Mouse (Mus musculus) heart, adult 2 months (tissue): ENCODE results near the gene Neb.

ENCODE experiments used
- CTCF ChIP-seq: fragments of 200-600 bp; IDR thresholded peaks from 2 replicates; pipeline ENCODE4 v1.8.1; 2022; ENCODE audit warnings: antibody characterized with exemption, mild to moderate bottlenecking, moderate library complexity
- EP300 ChIP-seq: fragments of 200-500 bp; IDR thresholded peaks from 2 replicates; pipeline ENCODE4 v1.6.1; 2011; ENCODE audit warnings: low read depth, low read length, control low read depth; ENCODE audit not compliant: insufficient read depth
- POLR2A ChIP-seq: fragments of 200-500 bp; IDR thresholded peaks from 2 replicates; pipeline ENCODE4 v1.6.1; 2011; ENCODE audit warnings: mild to moderate bottlenecking, low read depth, low read length, control low read depth; ENCODE audit not compliant: insufficient read depth

GRCm38 (mm10) chr2:52372480-52372879 is 5.8 kb downstream of the Neb start:
- TF ChIP-seq POLR2A (no peak), CTCF (no peak), EP300 (no peak)
